Mouse (Mus musculus) C2C12 (cell line): ENCODE data around the gene Scarb1. TPM values are rescaled to one million over a fixed set of nuclear protein-coding genes. Genes with fewer than 3 reads are reported as not detected.
A peak's percentile ranks its signal among the peaks of the same experiment; 100 is the strongest.

Experiments used
- H3K27me3 ChIP-seq: one replicate; pipeline ENCODE4 v1.6.1; 2011; ENCODE audit not compliant: control insufficient read depth, insufficient read depth, insufficient read length
- H3K36me3 ChIP-seq: one replicate; pipeline ENCODE4 v1.6.1; 2011; ENCODE audit not compliant: control insufficient read depth, insufficient read depth
- H3K4me3 ChIP-seq: one replicate; pipeline ENCODE4 v1.5.1; 2011; ENCODE audit warnings: mild to moderate bottlenecking, control low read depth; ENCODE audit not compliant: poor library complexity, insufficient read depth, severe bottlenecking
- H3K79me2 ChIP-seq: one replicate; pipeline ENCODE4 v1.6.1; 2011; ENCODE audit not compliant: control insufficient read depth, insufficient read depth
- H3K79me3 ChIP-seq: one replicate; pipeline ENCODE4 v1.6.1; 2011; ENCODE audit warnings: low read depth, control low read depth
- H3ac ChIP-seq: one replicate; pipeline ENCODE3; 2011; ENCODE audit warnings: low read depth; ENCODE audit not compliant: control insufficient read depth, insufficient read length
- CEBPB ChIP-seq: IDR thresholded peaks from one replicate; pipeline ENCODE4 v1.6.1; 2011; ENCODE audit warnings: low read depth, mild to moderate bottlenecking, control low read depth, moderate library complexity
- CTCF ChIP-seq: IDR thresholded peaks from one replicate; pipeline ENCODE4 v1.5.1; 2011; ENCODE audit not compliant: control insufficient read depth, insufficient read depth, insufficient read length
- FOSL1 ChIP-seq: IDR thresholded peaks from one replicate; pipeline ENCODE4 v1.8.0; 2011; ENCODE audit warnings: mild to moderate bottlenecking, low read length; ENCODE audit not compliant: poor library complexity, insufficient read depth, severe bottlenecking
- MAX ChIP-seq: IDR thresholded peaks from one replicate; pipeline ENCODE4 v1.6.1; 2011; ENCODE audit warnings: mild to moderate bottlenecking, control low read depth
- MYOD1 ChIP-seq: IDR thresholded peaks from one replicate; pipeline ENCODE4 v1.6.1; 2011; ENCODE audit warnings: low read depth; ENCODE audit not compliant: control insufficient read depth, insufficient read length
- MYOG ChIP-seq: IDR thresholded peaks from one replicate; pipeline ENCODE4 v1.6.1; 2011; ENCODE audit not compliant: control insufficient read depth, insufficient read length; ENCODE audit errors: extremely low read depth
- USF1 ChIP-seq: IDR thresholded peaks from one replicate; pipeline ENCODE4 v1.6.1; 2011; ENCODE audit warnings: low read depth, mild to moderate bottlenecking, control low read depth, moderate library complexity
- polyA plus RNA-seq: library from polyadenylated mRNA; unstranded; fragments of >200 nt; fragmentation: generic; extraction: Trizol; gene quantifications from one replicate; pipeline ENCODE4 v1.2.1, GENCODE M21; 2012; ENCODE audit warnings: missing spikeins

Scarb1 gene
- polyA plus RNA-seq, 1 experiment = 31.4 TPM

DNA sequence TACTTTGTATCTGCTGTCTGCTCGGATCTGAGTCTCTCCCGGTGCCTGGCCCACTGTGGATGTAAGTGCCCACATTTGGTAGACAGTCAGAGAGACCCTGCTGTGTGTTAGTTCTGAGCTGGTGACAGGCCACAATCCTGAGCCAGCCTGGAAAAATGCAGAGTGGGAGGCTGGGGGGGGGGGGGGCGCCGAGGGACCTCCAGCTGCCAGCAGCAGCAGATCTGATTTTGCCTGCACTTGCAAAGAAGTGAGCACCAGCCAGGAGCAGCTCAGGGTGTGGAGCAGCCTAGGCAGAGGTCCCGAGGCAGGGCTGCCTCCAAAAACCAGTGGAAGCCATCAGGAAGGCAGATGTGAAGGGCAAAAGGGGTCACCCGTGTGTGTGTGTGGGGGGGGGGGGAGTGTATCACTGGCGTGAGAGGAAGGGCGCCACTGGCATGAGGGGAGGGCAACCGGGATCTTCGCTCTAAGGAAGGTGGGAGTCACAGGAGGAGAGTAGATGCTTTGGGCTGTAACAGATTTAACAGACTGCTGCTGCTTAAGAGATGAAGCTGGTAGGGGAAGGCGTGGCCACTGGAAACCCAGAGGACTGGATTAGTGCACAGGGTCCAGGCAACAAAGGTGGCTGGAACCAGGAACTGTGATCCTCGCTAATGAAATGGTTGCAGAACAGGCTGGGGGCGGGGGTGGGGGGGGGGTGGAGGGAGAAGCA is 95.9 kb downstream of the Scarb1 start:
- no peaks in the 10 kb centered on the region for H3K79me3 ChIP-seq
- H3K36me3 ChIP-seq = no peaks in the 10 kb centered on the region
- peak overlapping the region; percentile 6 for H3K4me3 ChIP-seq
- H3K79me2 ChIP-seq = no peaks in the 10 kb centered on the region
- TF ChIP-seq CTCF (no peak), MAX (no peak), USF1 (no peak), CEBPB (no peak), MYOG (no peak), MYOD1 (no peak), FOSL1 (no peak)
- H3K27me3 ChIP-seq = no peaks in the 10 kb centered on the region
- H3ac ChIP-seq = peak overlapping the region; percentile 63

DNA sequence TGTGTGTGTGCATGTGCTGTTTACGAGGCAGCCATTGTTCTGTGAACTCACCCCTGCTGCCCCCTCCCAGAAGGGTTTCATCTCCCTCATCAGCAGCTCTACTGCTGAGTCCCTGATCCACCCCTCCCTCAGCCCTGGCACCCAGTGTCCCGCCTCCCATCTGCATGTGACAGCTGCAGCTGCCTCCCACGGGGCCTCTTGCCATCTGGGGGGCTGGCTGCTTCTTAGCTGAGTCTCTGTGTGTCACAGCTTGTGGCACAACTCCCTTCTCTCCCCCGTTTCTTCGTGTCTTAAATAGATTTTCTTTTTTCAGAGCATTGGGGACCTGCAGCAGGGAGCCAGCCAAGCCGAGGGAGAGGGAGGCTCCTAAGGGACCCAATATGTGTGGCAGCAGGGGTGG is 97.0 kb downstream of the Scarb1 start:
- Histone ChIP-seq H3K36me3 (no peaks in the 10 kb centered on the region), H3K4me3 (no peak overlapping the region), H3K27me3 (no peaks in the 10 kb centered on the region), H3K79me3 (no peaks in the 10 kb centered on the region), H3K79me2 (no peaks in the 10 kb centered on the region), H3ac (peak overlapping the region; percentile 27)
- TF ChIP-seq MYOG (no peak), MAX (no peak), CEBPB (no peak), USF1 (no peak), FOSL1 (no peak), MYOD1 (peak; percentile 92), CTCF (no peak)

- no peaks in the 10 kb centered on the region for H3K79me2 ChIP-seq
- H3K4me3 ChIP-seq = no peak overlapping the region
- H3K79me3 ChIP-seq = no peaks in the 10 kb centered on the region
- H3ac ChIP-seq = no peak overlapping the region
- H3K36me3 ChIP-seq = no peaks in the 10 kb centered on the region
- no peaks in the 10 kb centered on the region for H3K27me3 ChIP-seq
- TF ChIP-seq CTCF (no peak), MYOG (no peak), MYOD1 (no peak), CEBPB (no peak), USF1 (no peak), MAX (no peak), FOSL1 (no peak)
Measured at GRCm38 (mm10) chr5:125242111-125242510, 98.8 kb downstream of the Scarb1 start.

DNA sequence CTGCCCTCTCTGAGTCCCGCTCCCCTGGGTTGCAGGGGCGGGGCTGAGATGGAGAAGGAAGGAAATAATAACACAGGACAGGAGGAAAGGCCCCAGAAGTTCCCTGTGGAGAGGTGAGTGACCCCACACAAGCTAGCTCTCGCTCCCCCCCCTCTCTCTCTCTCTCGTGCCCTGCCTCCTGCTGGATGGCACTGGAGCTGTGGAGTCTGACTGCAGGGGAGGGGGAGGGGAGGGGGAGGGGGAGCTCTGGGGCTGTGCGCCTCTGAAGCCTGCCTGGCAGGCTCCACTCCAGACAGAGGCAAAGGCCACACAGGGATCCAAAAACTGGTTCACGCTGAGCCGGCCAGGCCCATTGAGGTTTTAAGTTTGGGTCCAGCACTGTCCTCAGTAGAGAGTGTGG is 99.3 kb downstream of the Scarb1 start:
- no peaks in the 10 kb centered on the region for H3K27me3 ChIP-seq
- H3K79me3 ChIP-seq = no peaks in the 10 kb centered on the region
- no peak overlapping the region for H3K4me3 ChIP-seq
- TF ChIP-seq MYOG (no peak), USF1 (no peak), MYOD1 (no peak), FOSL1 (no peak), CEBPB (no peak), MAX (no peak), CTCF (no peak)
- H3ac ChIP-seq = no peak overlapping the region
- no peaks in the 10 kb centered on the region for H3K79me2 ChIP-seq
- no peaks in the 10 kb centered on the region for H3K36me3 ChIP-seq

- H3K36me3 ChIP-seq = no peaks in the 10 kb centered on the region
- H3K27me3 ChIP-seq = no peaks in the 10 kb centered on the region
- no peak for TF ChIP-seq MYOG
- no peak for TF ChIP-seq MYOD1
- TF ChIP-seq CEBPB = no peak
- TF ChIP-seq MAX = no peak
- no peak for TF ChIP-seq CTCF
- no peaks in the 10 kb centered on the region for H3K79me2 ChIP-seq
- H3K4me3 ChIP-seq = no peak overlapping the region
- H3ac ChIP-seq = no peak overlapping the region
- no peaks in the 10 kb centered on the region for H3K79me3 ChIP-seq
Measured at GRCm38 (mm10) chr5:125240124-125240781, 100.6 kb downstream of the Scarb1 start.

GRCm38 (mm10) chr5:125235874-125236273 is 105.0 kb downstream of the Scarb1 start:
- H3K4me3 ChIP-seq = no peak overlapping the region
- H3K79me3 ChIP-seq = no peaks in the 10 kb centered on the region
- H3ac ChIP-seq = no peak overlapping the region
- TF ChIP-seq MAX = no peak
- no peak for TF ChIP-seq CTCF
- TF ChIP-seq FOSL1 = no peak
- no peak for TF ChIP-seq USF1
- H3K36me3 ChIP-seq = no peaks in the 10 kb centered on the region
- no peaks in the 10 kb centered on the region for H3K27me3 ChIP-seq
- no peaks in the 10 kb centered on the region for H3K79me2 ChIP-seq
